Mouse (Mus musculus): ENCODE measurements around the gene Bscl2. TPM values are rescaled to one million over a fixed set of nuclear protein-coding genes. Genes with fewer than 3 reads are reported as not detected.

Bscl2 gene
- 48.5 and 49.7 TPM in 2 replicates for polyA plus RNA-seq (2015; fragmentation: Nextera tagmentation; extraction: Ambion mirVana)

DNA sequence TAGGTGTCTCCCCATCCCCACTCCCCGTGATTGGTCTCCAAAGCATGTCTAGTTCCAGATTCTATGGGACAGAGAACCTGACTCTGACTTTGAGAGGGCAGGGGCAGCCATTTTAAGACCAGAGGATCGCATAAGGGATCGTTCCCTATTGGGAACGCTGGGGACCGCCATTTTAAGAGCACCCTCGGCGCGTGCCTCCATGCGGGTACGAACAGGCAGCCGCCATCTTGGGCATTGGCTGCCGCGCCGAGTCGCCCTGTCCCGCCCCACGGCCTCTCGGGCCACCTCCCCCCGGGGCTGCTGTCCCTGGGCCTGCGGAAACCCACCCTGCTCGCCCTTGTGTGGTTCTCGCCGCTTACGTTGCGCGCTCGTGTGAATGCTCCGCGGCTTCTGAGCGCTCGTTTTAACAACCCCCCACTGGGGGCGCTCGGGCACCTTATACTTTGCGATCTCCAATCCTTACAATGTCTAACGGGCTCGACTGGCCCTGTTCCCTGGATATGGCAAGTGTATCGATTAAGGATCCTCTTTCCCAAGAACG, at the start of gene Bscl2:
TSS of gene Bscl2 (plus strand) at position 217 of the 541 bp plus-strand sequence.
- Histone ChIP-seq H3K4me3 (ENCODE audit: low read length) (peak within 1 kb of the TSS; percentile 66), H3K9me3 (ENCODE audit: control insufficient read depth, low read length) (no peaks in the 10 kb centered on the region), H3K27ac (ENCODE audit: low read length) (peak within 1 kb of the TSS; percentile 96), H3K4me2 (ENCODE audit: low read depth, low read length) (peak within 1 kb of the TSS; percentile 98), H3K4me1 (ENCODE audit: control insufficient read depth, insufficient read depth, low read length) (peaks cover 22% of the 10 kb centered on the region), H3K9ac (ENCODE audit: low read depth, low read length) (peak within 1 kb of the TSS; percentile 89), H3K36me3 (ENCODE audit: control insufficient read depth, insufficient read depth, low read length) (peaks cover 11% of the 10 kb centered on the region), H3K27me3 (replicated peaks; ENCODE audit: control insufficient read depth, insufficient read depth, low read length) (no peaks in the 10 kb centered on the region)
- peak; percentile 79 for ATAC-seq
- WGBS = under 1% methylated on average over 38 of the region's 38 CpGs

DNA sequence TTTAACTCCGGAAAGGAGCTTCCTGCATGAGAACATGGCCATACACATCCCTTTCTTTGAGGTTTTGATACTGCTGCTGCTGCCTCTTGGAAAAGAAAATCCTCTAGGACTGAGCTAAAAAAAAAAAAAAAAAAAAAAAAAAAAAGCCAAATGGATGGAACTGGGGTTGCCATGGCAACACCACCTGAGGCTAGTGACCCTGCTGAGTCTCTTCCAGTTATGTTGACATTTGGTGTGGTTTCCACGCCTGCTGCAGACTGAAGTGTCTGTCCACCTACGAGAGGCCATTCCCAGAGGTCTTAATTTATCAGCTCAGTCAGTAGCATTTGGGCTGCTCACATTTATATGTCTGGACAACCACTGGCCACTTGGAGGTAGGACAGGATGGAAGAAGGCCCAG, 48.7 kb upstream of the Bscl2 start:
- Histone ChIP-seq H3K9me3 (ENCODE audit: control insufficient read depth, low read length) (no peaks in the 10 kb centered on the region), H3K27ac (ENCODE audit: low read length) (no peak overlapping the region), H3K4me3 (ENCODE audit: low read length) (no peak overlapping the region), H3K36me3 (ENCODE audit: control insufficient read depth, insufficient read depth, low read length) (peaks cover 9% of the 10 kb centered on the region), H3K9ac (ENCODE audit: low read depth, low read length) (no peak overlapping the region), H3K27me3 (replicated peaks; ENCODE audit: control insufficient read depth, insufficient read depth, low read length) (no peaks in the 10 kb centered on the region), H3K4me2 (ENCODE audit: low read depth, low read length) (no peak overlapping the region), H3K4me1 (ENCODE audit: control insufficient read depth, insufficient read depth, low read length) (peaks cover 3% of the 10 kb centered on the region; the same call in 1 of the 2 replicates)
- ATAC-seq = no peak
- 23% methylated on average over 3 of the region's 3 CpGs for WGBS

DNA sequence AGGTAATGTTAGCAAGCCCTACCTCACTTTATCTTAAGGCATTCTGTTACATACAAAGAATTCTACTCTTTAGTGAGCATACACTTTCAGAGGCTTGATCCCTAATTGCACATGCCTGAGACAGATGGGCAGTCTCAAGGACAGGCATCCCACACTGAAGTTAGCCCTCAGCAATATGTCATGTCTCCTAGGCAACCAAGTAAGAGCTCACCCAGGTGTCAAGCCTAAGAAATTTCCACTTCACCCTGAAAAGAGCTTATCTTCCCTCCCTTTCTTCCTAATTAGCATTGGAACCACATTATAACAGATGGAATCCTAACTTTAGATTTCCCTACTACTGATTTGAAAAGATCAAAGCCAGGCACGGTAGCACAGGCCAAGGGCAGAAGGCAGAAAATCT, 48.1 kb upstream of the Bscl2 start:
- Histone ChIP-seq H3K4me3 (ENCODE audit: low read length) (no peak overlapping the region), H3K27me3 (replicated peaks; ENCODE audit: control insufficient read depth, insufficient read depth, low read length) (no peaks in the 10 kb centered on the region), H3K4me1 (ENCODE audit: control insufficient read depth, insufficient read depth, low read length) (peaks cover 3% of the 10 kb centered on the region; the same call in 1 of the 2 replicates), H3K4me2 (ENCODE audit: low read depth, low read length) (no peak overlapping the region), H3K27ac (ENCODE audit: low read length) (no peak overlapping the region), H3K9ac (ENCODE audit: low read depth, low read length) (no peak overlapping the region), H3K9me3 (ENCODE audit: control insufficient read depth, low read length) (no peaks in the 10 kb centered on the region), H3K36me3 (ENCODE audit: control insufficient read depth, insufficient read depth, low read length) (peaks cover 15% of the 10 kb centered on the region)
- 69% methylated on average over 1 of the region's 1 CpGs for WGBS
- ATAC-seq = no peak

DNA sequence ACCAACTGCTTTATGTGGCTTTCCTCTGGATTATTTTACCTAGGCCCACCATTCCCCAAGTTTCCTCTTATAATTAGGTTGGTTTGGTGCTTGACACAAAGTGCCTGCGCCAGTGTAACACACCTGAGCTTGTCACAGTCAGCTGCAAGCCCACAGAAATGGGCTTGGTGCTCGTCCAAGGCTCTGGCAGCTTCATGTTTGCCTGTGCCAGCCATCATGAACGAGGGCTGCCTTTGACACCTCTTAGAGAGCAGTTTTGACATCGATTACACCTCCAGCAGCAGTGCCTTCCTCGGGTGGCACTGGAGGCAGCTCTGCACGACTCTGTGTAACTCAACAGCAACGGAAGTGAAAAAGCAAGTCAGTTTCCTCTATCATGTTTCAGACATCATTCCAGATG, 47.1 kb upstream of the Bscl2 start:
- Histone ChIP-seq H3K4me1 (ENCODE audit: control insufficient read depth, insufficient read depth, low read length) (peaks cover 3% of the 10 kb centered on the region; the same call in 1 of the 2 replicates), H3K9me3 (ENCODE audit: control insufficient read depth, low read length) (no peaks in the 10 kb centered on the region), H3K27me3 (replicated peaks; ENCODE audit: control insufficient read depth, insufficient read depth, low read length) (no peaks in the 10 kb centered on the region), H3K4me3 (ENCODE audit: low read length) (no peak overlapping the region), H3K4me2 (ENCODE audit: low read depth, low read length) (no peak overlapping the region), H3K36me3 (ENCODE audit: control insufficient read depth, insufficient read depth, low read length) (peaks cover 15% of the 10 kb centered on the region), H3K9ac (ENCODE audit: low read depth, low read length) (no peak overlapping the region), H3K27ac (ENCODE audit: low read length) (no peak overlapping the region)
- ATAC-seq = no peak
- 82% methylated on average over 7 of the region's 7 CpGs for WGBS

DNA sequence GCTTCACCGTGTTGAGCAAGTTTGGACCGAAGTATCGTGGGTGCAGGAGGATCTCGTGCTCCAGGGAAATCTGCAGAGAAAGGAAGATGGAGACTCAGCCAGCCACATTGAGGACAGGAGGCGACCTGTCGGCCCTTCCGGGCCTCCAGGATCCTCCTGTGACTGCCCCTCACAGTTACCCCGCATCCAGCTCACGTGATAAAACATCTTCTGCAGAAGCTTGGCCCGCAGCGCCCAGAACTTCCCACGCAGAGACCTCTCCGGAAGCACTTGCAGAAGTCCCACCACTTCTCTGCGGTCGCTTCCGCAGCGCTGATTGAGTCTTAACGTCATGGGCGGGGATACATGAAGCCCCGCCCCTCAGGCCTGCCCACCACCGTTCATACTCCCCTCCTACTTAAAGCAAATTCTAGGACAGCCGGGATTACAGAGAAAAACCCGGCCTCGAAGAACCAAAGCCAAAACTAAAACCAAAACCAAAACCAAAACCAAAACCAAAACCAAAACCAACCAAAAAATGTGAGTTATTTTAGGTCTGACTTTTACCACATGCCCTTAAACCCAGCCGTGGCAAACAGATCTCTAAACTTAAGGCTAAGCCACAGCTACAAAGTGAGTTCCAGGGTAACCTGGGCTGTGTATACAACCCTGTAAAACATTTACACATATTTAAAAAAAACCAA, 38.9 kb upstream of the Bscl2 start, which contains the start of gene Polr2g:
TSS of gene Polr2g (minus strand) at position 314 of the 683 bp plus-strand sequence.
- Histone ChIP-seq H3K9me3 (ENCODE audit: control insufficient read depth, low read length) (no peaks in the 10 kb centered on the region), H3K27ac (ENCODE audit: low read length) (peak within 1 kb of the TSS; percentile 58; the same call in 1 of the 2 replicates), H3K27me3 (replicated peaks; ENCODE audit: control insufficient read depth, insufficient read depth, low read length) (no peaks in the 10 kb centered on the region), H3K4me3 (ENCODE audit: low read length) (peak within 1 kb of the TSS; percentile 72), H3K4me2 (ENCODE audit: low read depth, low read length) (peak within 1 kb of the TSS; percentile 72), H3K9ac (ENCODE audit: low read depth, low read length) (peak within 1 kb of the TSS; percentile 74), H3K4me1 (ENCODE audit: control insufficient read depth, insufficient read depth, low read length) (peaks cover 14% of the 10 kb centered on the region), H3K36me3 (ENCODE audit: control insufficient read depth, insufficient read depth, low read length) (peaks cover 7% of the 10 kb centered on the region)
- ATAC-seq = peak; percentile 79
- 1% methylated on average over 25 of the region's 25 CpGs for WGBS

DNA sequence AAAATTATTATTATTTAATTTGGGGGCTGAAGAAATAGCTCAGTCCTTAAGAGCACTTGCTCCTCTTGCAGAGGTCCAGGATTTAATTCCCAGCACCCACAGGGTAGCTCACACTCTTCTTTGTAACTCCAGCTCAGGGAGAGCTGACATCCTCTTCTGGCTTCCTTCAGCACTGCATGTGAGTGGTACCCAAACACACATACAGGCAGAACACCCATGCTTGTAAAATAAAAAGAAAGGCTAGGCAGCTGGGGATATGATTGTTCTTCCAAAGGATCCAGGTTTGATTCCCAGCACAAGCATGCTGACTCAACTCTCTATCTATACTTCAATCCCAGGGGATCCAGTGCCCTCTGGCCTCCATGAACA, 38.3 kb upstream of the Bscl2 start:
- Histone ChIP-seq H3K9me3 (ENCODE audit: control insufficient read depth, low read length) (no peaks in the 10 kb centered on the region), H3K27ac (ENCODE audit: low read length) (no peak overlapping the region), H3K4me1 (ENCODE audit: control insufficient read depth, insufficient read depth, low read length) (peaks cover 14% of the 10 kb centered on the region), H3K9ac (ENCODE audit: low read depth, low read length) (no peak overlapping the region; the same call in 1 of the 2 replicates), H3K27me3 (replicated peaks; ENCODE audit: control insufficient read depth, insufficient read depth, low read length) (no peaks in the 10 kb centered on the region), H3K4me3 (ENCODE audit: low read length) (peak overlapping the region; percentile 72; the same call in 1 of the 2 replicates), H3K36me3 (ENCODE audit: control insufficient read depth, insufficient read depth, low read length) (peaks cover 2% of the 10 kb centered on the region; the same call in 1 of the 2 replicates), H3K4me2 (ENCODE audit: low read depth, low read length) (peak overlapping the region; percentile 72; the same call in 1 of the 2 replicates)
- ATAC-seq = no peak

DNA sequence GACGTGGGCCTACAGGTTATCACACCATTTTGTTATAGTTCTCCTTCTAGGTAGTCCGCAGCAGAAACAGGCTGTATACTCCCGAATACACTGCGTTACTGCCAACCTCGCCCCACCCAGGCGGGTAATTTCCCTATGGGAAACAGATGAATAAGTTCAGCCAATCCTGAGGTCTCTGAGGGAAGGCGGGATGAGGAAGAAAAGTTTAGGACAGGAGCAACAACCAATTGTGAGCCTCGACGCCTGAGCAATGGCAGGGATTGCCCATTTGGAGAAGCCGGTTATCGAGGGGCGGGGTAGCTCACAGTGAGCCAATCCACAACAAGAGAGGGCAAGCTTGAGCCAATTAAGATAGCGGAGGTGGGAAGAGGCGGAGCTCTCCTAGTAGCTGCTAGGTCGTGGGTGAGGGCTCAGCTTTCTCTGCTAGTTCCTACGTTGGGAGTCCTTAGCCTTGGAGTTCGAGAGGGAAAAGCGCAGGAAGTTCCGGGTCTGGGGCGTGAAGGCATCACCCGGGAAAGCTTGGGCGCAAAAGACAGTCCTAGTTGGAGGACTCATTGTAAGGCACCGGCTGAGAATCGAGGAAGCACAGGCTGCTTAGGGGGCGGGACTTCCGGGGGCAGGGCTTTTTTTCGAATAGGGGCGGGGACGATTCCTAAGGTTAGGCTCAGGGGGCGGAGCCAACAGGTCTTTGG, 35.0 kb upstream of the Bscl2 start, which contains the start of gene Zbtb3:
TSS of gene Zbtb3 (plus strand) at position 426 of the 692 bp plus-strand sequence.
- Histone ChIP-seq H3K9me3 (ENCODE audit: control insufficient read depth, low read length) (no peaks in the 10 kb centered on the region), H3K27ac (ENCODE audit: low read length) (peak within 1 kb of the TSS; percentile 88), H3K27me3 (replicated peaks; ENCODE audit: control insufficient read depth, insufficient read depth, low read length) (no peaks in the 10 kb centered on the region), H3K4me2 (ENCODE audit: low read depth, low read length) (peak within 1 kb of the TSS; percentile 74), H3K9ac (ENCODE audit: low read depth, low read length) (peak within 1 kb of the TSS; percentile 72), H3K36me3 (ENCODE audit: control insufficient read depth, insufficient read depth, low read length) (peaks cover 3% of the 10 kb centered on the region; the same call in 1 of the 2 replicates), H3K4me3 (ENCODE audit: low read length) (peak within 1 kb of the TSS; percentile 72), H3K4me1 (ENCODE audit: control insufficient read depth, insufficient read depth, low read length) (peaks cover 10% of the 10 kb centered on the region)
- peak; percentile 97 for ATAC-seq
- WGBS = under 1% methylated on average over 30 of the region's 30 CpGs

DNA sequence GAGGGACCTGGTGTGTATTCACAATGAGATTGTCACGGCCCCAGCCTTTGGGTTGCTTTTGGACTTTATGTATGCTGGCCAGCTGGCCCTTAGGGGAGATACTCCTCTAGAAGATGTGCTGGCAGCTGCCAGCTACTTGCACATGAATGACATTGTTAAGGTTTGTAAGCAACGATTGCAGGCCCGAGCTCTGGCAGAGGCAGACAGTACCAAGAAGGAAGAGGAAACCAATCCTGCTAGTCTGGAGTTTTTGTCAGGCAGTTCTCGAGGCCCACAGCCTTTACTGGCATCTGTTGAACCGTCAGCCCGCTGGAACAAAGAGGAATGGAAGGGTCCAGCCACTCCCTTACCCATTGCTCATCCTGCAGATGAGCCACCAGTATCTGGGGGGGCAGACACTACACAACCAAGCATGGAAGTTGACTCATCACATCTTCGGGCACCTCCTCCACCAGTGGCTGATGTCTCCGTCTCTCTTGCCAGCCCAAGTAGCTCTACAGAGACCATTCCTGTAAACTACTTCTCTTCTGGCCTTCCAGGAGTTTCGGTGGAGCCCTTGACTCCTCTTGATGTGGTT, 34.0 kb upstream of the Bscl2 start:
- H3K27ac ChIP-seq (ENCODE audit: low read length) = no peak overlapping the region
- peaks cover 6% of the 10 kb centered on the region; the same call in 1 of the 2 replicates for H3K4me1 ChIP-seq (ENCODE audit: control insufficient read depth, insufficient read depth, low read length)
- H3K9me3 ChIP-seq (ENCODE audit: control insufficient read depth, low read length) = no peaks in the 10 kb centered on the region
- H3K9ac ChIP-seq (ENCODE audit: low read depth, low read length) = no peak overlapping the region
- peaks cover 3% of the 10 kb centered on the region; the same call in 1 of the 2 replicates for H3K36me3 ChIP-seq (ENCODE audit: control insufficient read depth, insufficient read depth, low read length)
- 89% methylated on average over 9 of the region's 9 CpGs for WGBS
- ATAC-seq = no peak
- H3K4me3 ChIP-seq (ENCODE audit: low read length) = no peak overlapping the region
- H3K4me2 ChIP-seq (ENCODE audit: low read depth, low read length) = peak overlapping the region; percentile 57; the same call in 1 of the 2 replicates
- no peaks in the 10 kb centered on the region for H3K27me3 ChIP-seq (replicated peaks; ENCODE audit: control insufficient read depth, insufficient read depth, low read length)
